Mouse (Mus musculus): Measurements from ENCODE around the gene Sppl2b.
"Not testable (repeated sequence)": the region's sequence is repeated elsewhere in the genome, so short reads cannot be mapped to it uniquely, and the experiment has no call there.

Sppl2b gene

DNA sequence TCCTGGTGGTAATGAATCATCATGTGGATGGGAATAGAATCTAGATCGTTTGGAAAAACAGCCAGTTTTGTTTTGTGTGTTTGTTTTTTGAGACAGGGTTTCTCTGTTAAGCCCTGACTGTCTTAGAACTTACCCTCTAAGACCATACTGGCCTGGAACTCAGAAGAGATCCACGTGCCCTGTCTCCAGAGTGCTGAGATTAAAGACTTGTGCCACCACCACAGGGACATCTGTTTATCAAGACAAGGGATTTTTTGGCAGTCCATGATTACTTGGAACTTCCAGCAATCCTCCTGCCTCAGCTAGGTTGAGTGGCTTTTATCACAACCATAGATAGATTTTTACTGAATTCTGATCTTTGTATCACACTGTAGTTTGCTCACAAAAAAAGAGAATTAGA lies 30.2 kb upstream of the Sppl2b start:
- DNase-seq, result no peak

DNA sequence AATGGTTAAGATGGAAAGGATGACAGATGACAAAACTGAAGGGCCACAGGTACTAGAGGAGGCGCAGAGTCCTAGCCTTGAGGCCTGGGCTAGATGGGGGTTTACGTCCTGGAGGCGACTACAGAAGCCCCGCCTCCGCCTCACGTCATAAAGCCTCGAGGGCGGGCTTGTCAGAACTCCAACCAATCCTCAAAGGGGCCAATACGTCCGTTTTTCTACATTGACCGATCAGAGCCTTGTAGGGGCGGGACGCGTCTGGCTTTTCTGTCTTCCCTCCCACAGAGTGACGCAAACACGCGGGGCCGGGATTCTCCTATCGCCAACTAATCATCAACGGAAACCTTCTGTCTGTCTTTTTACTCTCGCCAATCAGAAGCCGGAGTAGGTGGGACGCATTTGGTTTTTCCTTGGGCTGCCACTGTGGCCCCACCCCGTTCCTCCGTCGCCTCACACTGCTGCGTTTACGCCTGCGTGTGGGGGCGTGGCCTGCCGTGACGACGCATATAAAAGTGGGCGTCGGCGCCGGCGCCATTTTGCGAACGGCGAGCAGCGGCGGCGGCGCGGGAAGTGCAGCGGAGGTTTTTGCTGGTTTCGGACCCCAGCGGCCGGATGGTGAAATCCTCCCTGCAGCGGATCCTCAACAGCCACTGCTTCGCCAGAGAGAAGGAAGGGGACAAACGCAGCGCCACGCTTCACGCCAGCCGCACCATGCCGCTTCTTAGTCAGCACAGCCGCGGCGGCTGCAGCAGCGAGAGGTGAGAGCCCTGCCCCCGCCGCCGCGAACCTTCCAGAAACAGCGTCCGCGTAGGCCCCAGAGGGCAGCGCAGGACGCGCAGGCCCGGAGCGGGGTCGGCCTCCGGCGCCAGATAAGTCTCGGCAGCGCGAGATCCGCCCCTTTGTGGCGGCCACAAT lies 28.7 kb upstream of the Sppl2b start, which contains the start of gene Oaz1:
Gene Oaz1 (plus strand): TSS at position 506 of the 912 bp plus-strand sequence.
- DNase-seq, result peak; percentile 98

DNA sequence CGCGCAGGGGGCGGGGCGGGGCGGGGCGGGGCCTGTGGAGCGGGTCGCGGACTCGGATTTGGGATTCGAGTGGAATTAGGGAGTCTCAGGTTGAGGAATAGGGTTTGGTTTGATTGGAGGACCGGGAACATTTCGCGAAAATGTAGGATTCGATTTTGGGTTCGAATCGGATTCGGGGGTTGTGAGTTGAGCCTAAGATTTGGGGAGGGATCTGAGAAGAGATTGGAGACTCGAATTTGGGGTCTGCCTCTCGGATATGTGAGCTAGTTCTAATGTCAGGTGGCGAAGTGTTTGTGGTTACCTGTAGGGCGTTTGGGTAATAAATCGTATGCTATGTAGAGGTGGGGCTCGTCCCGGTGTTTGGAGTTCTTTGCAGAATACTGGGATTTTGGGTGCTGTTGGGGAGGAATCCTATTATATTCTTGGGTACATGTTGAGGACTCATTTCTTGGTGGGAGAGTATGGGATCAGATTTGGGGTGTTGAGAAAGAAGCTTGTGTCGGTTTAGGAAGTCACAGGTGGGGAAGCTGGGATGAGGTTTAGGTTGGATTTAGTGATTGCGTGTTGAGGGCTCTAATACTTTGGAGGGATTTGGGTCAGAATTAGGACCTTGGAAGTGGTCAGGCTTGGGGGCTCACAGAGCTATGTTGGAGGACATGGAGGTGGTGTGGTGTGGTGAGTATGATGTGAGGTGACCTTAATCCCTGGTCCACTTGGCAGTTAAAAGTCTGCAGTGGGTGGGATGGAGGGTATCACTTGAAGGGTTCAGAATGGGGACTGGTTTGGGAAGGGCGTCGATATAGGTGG lies 27.8 kb upstream of the Sppl2b start:
- no peak for DNase-seq

DNA sequence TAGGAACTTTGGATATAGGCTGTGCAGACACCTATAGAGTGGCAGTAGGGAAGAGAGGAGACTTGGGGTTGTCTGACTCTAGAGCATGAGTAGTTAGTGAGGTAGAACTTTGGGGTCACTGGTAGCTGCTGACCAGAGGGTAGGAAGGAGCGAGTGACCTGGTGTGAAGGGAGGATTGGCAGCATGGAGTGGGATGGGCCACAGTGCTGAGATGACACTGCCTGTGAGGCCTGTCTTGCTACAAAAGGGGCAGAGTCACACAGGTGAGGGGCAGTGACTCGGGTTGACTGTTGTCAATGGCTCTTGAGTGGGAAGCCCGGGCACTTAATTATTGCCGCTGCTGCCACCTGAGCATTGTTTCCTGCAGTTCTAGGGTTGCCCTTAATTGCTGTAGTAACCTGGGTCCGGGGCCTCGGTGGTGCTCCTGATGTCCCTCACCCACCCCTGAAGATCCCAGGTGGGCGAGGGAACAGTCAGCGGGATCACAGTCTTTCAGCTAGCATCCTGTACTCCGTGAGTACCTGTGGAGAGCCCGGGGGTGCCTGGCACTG lies 27.1 kb upstream of the Sppl2b start:
- no peak for DNase-seq

DNA sequence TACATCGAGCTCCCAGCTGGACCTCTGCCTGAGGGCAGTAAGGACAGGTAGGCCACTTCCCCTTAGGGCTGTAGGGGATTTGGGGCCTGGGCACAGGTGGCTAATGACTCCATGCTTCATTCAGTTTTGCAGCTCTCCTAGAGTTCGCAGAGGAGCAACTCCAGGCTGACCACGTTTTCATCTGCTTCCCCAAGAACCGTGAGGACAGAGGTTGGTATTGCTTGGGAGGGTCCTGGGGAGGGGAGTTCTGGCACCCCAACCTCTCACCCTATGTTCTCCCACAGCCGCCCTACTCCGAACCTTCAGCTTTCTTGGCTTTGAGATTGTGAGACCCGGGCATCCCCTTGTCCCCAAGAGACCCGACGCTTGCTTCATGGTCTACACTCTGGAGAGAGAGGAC lies 26.5 kb upstream of the Sppl2b start:
- DNase-seq, result not testable (repeated sequence)

DNA sequence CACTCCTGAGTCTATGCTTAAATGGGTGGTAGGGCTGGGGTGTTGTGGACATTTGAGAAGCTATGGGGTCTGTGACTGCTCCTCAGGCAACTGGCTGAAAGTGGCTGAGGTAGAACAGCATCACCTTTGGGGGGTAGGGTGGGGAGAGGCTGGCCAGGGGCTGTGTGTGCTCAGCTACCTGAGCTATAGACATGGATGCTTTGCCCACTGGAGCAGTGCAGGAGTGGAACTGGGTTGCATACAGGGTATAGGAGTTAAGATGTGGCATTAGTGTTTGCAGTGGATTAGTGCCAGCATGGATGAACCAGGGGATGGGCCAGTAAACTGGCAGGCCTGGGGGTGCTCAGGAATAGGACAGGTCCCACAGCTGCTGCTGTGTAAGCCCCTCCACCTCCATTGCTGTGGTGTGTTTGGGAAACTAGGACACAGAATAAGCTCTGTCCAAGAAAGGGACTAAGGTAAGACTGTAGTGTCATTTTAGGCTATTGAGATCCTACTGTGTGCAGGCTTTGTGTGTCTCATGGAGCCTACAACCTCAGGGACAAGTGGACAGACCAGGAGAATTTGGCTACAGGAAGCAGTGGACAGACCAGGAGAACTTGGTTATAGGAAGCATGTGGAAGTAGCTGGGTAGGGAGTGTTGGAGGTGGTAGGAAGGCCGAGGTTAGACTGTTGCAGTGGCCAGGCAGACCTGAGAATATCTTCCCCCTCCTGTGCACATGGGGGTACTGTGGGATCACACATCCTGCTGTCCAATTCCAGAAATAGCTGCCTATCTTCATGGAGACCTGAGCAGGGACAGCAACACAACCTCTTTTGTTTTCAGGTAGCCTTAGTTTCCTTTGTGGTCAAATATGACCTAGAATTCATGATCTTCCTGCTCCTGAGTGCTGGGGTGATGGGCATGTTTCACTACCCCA lies 25.5 kb upstream of the Sppl2b start:
- DNase-seq, result no peak

DNA sequence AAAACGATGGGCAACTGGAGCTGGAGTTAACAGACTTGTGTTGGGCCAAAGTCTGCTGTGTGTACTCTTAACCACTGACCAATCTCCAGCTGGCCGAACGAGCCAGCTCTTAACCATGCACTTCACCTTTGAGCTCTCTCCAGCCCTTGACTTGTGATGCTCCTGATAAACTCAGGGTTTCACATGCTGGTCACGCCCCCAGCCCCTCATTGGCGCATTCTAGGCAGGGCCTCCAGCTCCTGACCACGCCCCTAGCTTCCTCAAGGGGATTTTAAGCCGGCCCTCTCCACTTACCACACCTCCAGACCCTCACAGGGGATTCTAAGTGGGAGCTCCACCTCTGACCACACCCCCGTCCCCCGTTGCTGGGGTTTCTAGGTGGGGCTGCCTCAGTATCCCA lies 23.9 kb upstream of the Sppl2b start:
- DNase-seq, result peak; percentile 61

DNA sequence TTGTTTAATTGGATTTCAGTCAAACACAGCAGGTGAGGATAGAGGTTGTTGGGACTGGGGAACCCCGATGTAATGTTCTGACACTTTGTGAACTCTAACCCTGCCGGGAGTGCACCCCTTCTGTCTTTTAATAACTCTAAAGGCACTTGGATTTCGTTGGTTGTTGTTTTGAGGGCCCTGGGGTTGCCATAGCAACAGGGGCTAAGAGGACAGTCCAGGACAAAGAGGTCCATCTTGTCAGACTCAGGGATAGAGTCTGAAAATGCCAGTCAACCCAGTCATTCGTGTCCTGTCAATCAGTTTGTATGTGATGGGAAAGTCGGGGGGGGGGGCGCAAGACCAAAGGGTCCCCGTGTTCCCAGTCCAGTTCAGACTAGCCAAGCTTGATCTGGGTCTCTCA lies 22.3 kb upstream of the Sppl2b start:
- DNase-seq, result no peak

DNA sequence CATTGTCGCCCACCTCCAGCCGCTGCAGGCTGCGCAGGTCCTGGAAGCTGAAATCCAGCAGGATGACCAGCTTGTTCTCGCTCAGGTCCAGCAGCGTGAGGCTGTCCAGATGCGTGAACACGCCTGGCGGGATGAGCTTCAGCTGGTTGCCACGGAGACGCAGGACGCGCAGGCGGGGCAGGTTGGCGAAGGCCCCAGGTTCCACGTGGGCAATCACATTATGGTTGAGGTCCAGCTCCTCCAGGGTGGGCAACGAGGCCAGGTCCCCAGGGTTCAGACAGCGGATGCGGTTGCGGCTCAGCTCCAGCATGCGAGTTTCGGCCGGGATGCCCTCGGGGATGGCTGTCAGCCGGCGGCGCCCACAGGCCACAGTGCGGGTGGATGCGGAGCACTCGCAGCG lies 19.5 kb upstream of the Sppl2b start:
- DNase-seq, result no peak

DNA sequence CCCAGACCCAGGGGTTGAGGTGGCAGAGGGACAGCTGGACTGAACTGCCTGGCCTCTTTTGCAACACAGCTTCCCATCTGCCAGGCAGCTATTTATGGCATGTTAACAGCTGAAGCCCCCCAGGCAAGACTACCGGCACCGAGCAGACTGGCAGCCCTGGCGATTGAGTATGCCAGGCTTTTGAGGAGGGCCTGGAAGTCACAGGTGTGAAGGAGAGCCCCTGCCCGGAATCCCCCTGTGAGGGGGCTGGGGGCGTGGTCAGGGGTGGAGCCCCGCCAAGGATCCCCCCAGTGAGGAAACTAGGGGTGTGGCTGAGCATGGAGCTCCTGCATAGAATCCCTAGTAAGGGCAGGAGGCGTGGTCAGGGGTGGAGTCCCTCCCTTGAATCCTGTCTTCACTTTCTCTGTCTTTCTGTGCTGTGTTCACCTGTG lies 18.1 kb upstream of the Sppl2b start:
- no peak for DNase-seq

DNA sequence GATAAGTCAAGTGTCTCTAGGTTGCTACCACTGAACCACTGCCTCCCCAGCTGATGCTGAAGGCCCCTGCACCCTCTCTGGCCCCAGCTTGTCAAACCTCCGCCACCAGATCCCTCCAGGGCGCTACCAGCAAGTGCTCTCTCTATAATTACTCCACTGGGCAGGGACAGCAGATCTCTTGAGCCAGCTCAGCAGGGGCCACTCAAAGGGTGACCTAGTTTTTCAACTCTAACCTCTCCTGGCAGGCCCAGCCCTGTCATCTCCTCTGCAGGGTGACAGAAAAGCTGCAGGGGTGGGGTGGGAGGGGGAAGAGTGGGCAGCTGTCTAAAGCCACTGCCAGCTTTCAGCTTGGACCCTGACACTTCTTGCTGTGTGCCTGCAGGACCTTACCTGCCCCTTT lies 17.2 kb upstream of the Sppl2b start:
- no peak for DNase-seq

DNA sequence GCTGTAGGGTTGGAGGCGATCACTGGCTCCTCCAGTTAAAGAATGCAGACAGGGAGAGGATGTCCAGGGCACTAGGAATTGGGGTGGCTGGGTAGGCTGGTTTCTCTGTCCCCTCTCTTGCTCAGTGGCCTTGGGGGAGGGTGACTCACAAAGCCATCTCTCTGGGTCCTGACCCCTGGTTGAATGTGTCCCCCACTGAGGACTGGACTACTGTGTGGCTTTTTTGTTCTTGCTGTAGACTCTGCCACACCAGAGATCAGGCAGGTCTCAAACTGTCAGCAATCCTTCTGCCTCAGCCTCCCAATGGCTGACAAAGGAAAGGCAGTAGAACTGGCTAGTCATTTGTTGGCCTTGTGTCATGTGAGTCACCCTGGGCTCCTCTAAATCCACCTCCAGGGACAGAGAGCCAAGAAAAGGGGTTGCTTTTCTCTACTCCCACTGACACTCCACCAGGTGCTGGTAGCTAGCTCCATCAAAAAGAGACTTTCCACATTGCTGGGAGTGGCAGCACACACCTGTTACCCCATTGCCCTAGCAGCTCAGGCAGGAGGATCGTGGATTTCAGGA lies 16.6 kb upstream of the Sppl2b start:
- DNase-seq, result no peak

DNA sequence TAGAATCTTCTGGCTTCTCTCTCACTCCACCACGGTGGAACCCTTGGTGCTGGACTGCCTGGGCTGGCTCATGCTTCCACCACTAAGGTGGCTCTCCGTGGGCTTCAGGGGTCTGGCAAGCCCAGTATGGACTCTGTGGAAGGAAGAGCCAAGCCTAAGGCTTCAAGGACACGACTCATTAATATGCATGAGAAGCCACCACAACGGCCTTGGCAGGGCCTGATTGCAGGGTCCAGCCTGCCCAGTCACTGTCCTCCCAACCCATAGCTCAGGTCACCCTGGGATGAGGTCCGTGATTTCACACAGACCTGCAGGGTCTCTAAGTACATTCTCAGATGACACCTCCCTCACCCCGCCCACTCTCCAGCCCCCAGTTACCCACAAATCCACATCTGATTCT lies 15.2 kb upstream of the Sppl2b start:
- no peak for DNase-seq

DNA sequence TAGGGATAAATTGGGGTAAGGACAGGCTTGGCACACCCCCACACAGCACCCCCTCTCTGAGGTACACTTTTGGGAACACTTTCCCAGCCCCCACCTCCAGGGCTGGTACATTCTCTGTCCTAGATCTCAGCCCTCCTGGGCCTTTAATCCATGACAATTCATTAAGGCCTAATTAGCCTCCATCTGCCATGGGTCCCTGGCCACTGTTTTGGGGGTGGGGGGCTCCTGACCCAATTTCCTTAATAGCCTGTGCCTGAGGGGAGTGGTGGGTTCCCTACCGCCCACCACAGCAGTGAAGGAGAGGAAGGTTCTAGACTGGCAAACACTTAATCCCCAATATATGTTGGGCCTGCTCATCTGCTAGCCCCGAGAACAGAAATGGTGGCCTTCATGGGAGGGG lies 13.4 kb upstream of the Sppl2b start:
- no peak for DNase-seq

DNA sequence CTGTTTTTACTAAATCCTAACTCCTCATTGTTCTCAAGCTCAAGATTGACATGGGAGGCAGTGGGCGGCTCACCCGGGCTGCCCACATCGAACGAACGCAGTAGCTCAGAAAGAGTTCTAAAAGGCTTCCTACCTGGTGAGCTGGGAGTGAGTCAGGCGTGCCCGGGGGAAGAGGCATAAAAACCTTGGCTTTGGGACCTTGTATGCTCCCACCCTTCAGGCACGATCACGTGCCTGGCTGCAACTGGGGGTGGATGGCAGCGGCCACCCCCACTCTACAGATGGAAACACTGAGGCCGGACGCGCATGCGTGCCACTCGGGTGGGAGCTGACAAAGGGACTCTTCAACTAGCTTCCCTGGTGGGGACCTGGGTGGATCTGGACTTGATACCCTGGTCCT lies 12.7 kb upstream of the Sppl2b start:
- DNase-seq, result no peak

DNA sequence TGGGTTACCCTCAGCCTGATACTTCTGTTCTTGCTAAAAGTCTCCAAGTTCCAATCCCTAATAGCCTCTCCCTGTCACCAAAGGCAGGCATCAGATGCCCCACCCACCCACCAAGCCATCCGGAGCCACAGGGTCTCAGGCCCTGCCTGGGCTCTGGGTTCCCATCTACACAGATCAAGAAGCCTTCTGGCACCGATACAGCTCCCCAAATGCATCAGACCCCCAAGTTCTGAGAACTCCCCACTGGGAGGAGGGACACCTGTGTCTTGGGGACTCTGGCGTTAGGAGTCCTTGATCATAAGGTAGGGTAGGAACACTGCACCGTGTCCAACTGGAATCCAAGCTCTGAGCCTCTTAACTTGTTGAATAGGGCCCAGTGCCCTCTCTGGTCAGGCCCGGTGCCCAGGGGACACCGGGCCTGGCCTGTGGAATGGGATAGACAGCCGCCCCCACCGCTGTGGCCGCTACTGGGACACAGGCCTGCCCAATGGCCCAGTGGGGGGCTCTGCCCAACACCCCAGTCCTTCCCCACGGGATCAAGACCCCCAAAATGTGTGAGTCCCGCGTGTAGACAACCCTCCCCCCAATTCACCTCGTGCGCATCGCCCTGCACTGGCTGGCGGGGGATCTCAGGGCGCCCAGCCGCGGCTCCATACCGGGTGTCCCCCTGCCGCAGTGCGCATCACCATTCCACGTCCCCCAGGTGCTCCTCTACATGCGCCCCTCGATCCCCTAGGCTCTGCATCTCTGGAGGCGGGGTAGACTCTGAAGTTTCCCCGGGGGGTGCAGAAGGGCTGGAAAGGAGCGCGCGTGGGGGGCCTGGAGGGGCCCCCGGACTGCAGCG lies 11.8 kb upstream of the Sppl2b start:
- DNase-seq, result no peak

DNA sequence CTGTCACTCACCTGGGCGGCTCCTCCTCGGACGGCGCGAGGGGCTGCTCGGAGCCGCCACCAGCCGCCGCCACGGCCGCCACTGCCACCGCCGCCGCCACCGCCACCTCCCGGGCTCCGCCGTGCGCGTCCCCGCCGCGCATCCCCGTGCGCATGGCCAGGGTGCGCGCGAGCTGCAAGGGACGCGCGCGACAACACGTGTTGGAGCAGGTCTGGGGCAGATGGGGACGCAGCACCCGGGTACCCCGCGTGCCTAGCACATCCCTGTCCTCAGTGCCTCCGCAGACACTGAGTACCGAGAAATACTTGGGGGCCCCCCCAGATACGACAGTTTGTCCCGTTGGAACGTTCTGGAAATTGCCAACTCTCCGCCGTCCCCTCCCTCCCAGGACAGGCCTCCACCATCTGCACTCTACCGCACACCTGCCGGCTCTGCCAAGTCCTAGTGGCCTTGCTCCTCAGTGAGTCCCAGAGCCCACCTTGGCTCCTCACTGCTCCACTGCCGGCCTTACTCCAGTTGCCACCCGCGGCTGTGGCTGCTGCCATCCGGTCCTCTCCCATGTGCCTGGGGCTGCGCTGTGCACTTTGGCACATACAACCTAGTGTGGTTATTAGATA lies 11.0 kb upstream of the Sppl2b start, which contains the start of gene Lingo3:
Gene Lingo3 (minus strand): TSS at position 109 of the 617 bp plus-strand sequence.
- DNase-seq, result no peak

DNA sequence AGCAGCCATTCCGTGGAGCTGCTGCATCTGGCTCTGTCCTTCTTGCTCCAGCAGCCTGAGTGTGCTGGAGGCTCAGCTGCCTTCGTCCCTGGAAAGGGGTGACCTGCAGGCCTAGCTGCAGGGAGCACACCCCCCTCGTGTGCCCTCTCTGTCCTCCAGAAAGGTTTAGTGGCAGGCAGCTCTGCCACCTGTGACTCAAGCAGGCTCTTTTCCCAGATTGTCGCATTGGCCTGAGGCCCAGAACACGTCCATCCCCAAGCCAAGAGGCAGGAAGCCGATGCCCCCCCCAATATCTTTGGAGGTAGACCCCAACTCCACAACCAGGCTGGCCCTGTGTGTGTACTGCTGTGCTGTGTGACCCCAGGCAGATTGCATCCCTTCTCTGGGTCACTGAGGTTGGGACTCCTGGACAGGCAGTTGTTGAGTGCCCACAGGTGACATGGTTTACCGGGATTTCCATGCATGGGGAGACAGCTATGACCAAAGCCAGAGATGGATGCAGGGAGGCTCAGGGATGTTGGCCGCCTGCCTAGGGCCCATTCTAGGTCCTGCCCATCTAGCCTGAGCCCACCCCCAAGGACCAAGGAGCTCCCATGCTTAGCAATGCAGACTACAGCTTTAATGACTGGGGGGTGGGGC lies 9.9 kb upstream of the Sppl2b start:
- no peak for DNase-seq

DNA sequence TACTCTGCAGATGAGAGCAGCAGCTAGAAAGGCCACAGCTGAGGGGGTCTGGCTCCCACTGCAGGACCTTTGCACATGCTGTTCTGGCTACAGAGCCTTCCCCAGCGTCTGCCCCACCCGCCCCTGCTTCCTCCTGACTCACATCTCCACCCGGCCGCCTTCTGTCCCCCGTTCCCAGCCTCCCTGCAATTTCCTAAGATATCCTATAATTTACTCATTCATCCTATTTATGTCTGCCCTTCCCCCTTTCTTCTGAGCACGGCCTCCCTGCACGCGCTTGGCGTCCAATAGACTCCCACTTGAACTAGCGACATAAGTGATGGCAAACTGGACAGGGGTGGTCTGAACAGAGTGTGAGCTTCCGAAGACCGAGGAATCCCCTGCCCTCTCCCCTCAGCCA lies 9.3 kb upstream of the Sppl2b start:
- DNase-seq, result no peak

DNA sequence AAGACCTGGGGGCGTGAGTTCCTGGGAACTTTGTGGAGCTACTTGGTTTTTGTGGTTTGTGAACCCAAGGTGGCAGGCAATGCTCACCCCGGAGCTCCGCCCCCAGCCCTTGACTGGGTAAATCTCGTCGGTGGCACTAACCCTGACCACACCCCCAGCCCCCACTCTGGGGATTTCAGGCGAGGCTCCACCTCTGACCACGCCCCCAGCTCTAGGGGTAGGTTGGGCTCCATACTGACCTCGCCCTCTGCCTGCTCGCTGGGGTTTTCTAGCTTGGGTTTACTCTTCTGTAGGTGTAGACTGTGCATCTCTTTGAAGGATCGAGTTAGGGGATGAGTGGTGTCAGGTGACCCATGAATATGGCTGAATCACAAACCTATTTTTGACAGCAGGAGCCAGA lies 6.5 kb upstream of the Sppl2b start:
- peak; percentile 75 for DNase-seq

All from thymus, postnatal 25 days (tissue).